Mouse (Mus musculus): Measurements from ENCODE around the gene Nudt13.
"Not testable (repeated sequence)": the region's sequence is repeated elsewhere in the genome, so short reads cannot be mapped to it uniquely, and the experiment has no call there.

The Nudt13 gene

DNA sequence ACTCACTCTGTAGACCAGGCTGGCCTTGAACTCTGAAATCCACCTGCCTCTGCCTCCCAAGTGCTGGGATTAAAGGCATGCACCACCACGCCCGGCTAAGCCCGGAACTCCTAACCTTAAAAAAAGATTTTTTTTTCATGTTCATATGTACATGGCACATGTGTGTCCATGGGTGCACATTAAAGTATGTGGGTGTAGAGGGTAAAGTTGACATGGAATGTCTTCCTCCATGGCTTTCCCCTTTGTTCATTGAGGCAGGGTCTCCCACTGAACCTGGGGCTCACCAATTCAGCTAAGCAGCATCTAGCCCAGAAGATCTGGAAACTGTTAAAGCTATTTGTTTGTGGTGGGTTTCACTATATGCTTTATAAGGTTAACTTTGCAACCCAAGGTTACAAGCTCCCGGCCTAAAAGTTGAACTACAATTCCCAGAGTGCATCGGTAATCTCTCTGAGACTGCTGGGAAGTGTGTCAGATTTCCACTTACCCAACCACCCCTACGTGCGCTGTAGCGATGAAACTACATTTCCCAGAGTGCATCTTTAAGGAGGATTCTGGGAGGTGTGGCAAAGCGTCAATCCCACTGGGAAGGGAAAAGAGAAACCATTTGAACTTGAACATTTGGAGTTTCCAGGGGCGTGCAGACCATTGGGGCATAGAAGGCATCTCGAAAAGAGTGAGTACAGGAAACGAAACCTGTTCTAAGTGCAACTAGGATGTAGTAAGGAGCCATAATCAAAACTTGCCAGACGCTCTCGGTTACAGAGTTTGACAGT is at the start of gene Nudt13:
Gene Nudt13, plus strand, starts transcription at position 581 of the 776 bp plus-strand sequence.
- DNase-seq (ENCODE audit: low read depth, low spot score): peak; percentile 90

DNA sequence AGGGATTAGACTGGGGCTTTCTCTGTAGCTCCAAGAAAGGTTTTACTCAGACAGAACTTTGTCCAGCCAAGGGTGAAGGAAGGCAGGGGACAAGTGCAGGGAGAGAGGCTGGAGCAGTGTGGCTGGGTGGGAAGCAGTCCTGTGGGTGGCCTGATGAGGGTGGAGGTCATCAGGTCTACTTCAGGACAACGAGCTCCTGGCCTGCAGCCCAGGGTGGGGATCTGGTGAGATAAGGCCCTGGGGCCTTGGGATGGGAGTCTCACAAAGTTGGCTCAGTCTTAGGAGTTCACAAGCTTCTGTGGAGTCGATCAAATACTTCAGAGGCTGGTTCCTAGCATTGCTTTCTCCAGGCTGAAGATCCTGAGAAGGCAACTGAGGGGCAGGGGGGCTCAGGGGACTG is 49.2 kb upstream of the Nudt13 start:
- no peak for DNase-seq (ENCODE audit: low read depth, low spot score)

DNA sequence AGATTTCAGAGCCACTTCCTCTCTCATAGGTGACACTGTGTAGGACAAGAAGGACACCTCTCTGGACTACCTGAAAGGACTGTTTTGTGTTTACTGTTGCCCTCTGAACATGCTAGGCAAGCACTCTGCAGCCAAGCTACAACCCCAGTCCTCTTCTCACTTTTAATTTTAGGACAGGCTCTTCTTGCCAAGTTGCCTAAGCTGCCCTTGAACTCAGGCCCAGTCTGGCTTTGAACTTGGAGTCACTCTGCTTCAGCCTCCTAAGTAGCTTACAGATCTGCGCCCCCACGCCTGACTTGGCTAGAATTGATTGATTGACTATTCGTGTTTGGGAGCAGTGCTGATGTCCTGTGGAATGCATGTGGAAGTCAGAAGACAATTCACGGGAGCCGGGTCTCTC is 48.6 kb upstream of the Nudt13 start:
- no peak for DNase-seq (ENCODE audit: low read depth, low spot score)

DNA sequence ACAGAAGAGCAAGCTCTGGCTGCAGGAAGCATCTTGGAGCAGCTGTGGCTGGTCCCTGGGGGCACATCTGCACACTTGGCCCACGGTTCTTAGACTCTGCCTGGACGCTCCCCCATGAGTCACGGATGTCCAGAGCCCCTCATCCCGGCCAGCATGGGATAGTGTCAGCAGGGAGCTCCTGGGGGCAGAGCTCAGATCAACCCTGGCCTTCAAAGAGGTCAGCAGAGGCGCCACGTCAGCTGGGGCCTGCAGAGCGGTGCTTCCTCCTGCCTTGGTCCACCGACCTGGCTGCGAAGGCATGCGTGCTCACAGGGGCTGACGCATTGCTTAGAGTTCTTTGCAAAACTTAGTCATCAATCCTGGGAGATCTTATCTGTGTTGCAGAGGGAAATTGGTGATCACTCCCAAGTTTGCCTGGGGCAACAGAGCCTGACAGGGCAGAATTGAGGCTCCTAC is 47.7 kb upstream of the Nudt13 start:
- no peak for DNase-seq (ENCODE audit: low read depth, low spot score)

DNA sequence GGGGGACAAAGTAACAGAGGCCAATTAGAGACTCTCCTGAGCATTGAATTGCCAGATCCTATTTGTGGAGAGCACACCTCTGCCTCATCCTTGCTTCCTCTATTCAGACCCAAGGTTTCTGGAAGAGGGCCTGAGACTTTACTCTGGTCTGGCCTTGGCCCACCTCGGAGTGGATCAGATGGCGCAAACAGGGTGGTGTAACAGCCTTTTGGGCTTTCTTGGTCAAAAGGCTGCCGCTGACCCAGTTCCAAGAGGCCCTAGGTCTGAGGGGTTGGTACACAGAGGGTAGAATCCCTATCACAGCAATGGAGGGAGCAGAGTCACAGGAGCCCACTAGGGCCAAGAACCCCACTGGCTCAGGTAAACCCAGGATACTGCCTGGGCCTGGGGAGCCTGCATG is 46.5 kb upstream of the Nudt13 start:
- DNase-seq (ENCODE audit: low read depth, low spot score): no peak

DNA sequence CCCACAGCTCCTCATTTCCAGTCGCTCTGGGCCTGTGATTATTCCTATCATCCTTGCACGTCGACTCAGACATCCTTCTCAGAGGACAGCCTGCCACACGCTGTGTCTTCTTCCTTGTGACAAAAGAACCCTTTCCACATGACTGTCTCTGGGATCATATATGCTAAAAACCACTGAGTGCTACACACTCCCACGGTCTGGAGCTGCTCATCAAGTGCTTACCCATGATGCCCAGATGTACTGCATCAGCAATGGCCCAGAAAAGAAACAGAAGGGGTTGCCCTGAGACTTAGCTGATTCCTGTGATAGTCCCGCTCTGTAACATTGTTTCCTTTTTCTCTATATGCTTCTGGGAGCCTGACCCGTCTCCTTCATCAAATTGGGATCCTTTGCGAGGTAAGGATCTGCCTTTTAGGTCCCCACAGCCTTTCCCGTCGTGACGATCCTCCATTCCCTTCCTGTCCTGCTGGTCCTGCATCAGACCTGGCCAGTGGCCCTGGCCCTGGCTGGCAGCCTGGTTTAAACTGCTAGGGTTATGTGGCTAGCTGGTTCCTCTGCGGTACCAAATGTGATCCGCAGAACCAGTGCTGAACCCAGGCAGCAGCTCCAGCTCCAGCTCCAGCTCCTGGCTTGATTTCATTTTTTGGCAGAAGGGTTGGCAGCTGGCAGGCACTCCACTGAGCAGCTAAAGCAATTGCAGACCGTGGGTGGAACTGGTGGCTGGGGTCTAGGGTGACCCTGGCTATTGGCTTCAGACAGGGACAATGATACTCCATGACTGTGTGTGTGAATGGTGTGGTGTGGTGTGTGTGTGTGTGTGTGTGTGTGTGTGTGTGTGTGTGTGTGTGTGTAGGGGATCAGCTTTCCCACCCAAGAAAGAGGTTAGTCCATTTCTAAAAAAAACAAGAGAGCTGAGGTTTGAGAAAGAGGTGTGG is 44.0 kb upstream of the Nudt13 start:
- no peak for DNase-seq (ENCODE audit: low read depth, low spot score)

DNA sequence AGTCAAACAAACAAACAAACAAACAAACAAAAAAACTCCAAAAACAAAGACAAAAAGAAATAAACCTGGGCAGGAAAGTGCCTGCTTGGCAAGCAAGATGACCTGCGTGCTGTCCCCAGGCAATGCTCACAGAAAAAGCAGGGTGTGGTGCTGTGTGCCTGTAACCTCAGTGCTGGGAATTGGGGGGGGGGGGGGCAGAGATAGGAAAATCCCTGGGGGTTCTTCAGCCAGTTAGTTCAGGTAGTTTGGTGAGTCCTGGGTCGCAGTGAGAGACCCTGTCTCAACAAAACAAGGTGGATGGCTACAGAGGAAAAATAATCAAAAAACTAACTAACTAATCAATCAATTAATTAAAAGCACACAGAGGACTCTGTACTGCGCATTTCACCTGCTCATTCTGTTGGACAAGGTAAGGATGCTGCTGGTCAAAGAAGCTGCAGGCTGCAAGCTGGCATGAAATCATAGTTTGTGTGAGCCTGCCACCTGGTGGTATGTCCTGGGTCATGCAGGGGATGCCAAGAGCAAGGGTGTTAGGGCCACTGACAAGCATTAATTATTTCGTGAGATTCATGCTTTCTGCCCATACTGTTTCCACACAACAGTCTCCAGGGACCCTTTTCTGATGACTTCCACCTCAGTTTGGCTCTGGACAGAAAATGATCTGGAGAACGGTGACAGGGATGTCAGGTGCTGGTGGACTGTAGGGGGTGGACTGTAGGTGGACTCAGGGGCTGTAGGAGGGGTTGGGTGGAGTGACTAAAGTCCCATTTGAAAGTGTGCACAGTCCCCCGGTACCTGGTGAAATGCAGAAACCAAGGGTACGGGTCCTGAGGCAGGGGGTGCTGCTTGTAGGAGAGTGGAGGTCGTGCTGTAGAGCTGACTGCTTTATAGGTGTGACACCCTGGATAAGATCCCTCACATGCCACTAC is 36.0 kb upstream of the Nudt13 start:
- peak; percentile 84 for DNase-seq (ENCODE audit: low read depth, low spot score)

DNA sequence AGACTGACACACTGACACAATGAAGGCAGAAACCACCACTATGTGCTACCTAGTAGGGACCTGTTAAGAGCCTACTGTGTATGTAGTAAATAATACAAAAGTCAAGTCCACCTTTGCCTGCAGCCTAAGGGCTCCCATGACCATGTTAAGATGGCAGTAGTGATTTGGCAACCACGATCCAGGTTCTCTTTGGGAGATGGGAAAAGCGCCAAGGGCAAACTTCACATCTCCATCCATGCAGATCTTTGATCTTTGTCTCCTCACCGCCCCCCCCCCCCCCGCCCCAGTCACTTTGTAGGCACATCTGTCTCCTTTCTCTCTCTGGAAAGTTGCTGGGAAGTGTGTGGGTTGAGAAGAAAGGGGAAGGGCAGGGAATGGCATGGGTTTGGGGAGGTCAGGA is 32.2 kb upstream of the Nudt13 start:
- no peak for DNase-seq (ENCODE audit: low read depth, low spot score)

DNA sequence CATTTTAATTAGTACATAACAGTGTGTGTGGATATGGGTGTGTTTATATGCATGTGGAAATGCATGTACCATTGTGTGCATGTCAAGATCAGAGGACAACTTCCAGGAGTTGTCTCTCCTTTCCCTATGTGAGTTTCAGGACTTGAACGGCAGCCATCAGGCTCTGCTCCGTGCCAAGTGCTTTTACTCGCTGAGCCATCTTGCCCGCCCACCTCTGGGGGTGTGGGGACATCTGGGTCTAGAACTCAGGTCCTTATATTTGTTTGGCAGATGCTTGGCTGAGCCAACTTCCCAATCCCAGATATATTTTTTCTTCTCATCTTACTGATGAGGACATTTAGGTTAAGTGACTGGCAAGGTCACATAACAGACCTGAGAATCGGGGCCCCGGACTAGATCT is 26.1 kb upstream of the Nudt13 start:
- DNase-seq (ENCODE audit: low read depth, low spot score): no peak

DNA sequence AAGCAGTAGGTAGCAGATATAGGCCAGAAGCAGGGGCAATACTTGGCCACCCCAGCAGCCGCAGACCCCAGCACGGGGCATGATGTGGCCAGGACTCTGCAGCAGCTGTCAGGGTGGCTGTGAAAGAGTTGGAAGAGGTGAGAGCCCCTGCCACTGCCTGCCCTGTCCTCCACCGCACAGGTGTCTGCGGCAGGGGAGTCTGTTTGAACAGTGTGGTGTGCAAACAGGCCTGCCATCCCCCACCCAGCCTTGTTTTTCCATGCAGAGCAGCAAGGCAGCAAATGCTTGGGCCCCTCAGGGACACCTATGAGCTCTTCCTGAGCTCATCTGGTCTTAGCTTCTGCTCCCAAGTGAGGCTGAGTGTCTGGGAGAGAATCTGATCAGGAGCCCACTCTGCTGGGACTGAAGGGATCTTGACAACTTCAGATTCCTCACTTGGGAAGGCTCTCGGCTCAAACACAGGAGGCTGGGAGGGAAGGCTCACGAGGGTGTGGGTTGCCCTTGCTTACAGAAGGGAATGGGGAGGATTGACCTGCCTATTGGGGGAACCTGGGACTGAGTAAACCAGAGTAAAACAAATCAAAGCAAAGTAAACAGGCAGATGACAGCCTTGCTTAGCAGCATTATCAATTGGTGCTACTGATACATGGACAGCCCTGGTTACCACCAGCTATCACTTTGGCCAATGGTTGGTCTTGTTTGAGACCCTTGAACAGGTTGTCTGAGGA is 25.3 kb upstream of the Nudt13 start, which contains the start of gene Kcnk16:
Gene Kcnk16, minus strand, starts transcription at position 118 of the 728 bp plus-strand sequence.
- no peak for DNase-seq (ENCODE audit: low read depth, low spot score)

DNA sequence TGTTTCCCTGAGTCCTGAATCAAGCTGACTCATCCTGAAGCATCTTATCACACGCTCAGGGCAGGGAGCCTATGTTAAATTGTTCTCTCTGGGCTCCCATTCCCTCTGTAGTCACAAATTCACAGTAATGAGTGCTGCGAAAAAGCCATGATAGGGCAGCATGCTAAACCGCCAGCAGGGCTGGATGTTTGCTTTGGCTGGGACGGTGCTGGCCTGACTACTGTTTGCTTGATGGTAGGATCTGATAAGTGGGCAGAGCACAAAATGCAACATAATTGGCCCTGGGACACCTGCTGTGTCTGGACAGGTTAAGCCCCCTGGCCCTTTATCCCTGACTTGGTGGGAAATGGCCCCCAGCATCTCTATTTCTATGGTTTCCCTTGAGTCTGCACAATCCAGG is 3.1 kb upstream of the Nudt13 start:
- DNase-seq (ENCODE audit: low read depth, low spot score): no peak

DNA sequence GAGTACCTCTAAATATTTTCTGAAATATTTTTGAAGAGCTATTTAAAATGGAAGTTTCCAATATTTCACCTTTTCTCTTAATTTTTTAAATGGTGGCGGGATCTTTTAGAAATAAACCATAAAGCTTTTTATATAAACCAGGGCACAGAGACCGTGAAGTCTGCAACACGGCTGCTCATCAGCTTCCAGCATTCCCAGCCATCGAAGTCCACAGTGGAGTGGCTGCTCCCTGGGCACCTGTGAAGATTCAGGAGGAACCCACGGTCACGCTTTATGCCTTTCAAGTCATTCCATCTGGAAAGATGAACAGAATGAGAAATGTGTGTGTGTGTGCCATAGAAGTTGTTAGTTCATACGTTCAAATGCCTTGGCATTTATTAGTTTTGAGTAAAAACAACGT is 450 bp downstream of the Nudt13 start:
- DNase-seq (ENCODE audit: low read depth, low spot score): no peak

DNA sequence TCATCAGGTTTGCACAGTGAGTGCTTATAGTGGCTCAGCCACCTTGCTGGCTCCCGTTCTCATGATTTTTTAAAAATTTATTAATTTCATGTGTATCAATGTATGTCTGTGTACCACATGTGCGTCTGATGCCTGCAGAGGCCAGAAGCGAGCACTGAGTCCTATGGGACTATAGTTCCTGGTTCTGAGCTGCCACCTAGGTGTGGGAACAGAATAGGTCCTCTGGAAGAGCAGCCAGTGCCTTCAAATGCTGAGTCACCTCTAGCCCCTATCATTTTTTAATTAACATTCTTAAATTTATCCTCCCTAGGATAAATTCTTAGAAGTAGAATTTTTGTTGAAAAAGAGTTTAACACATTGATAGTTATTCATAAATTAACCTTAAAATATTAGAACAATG is 3.1 kb downstream of the Nudt13 start:
- no peak for DNase-seq (ENCODE audit: low read depth, low spot score)

DNA sequence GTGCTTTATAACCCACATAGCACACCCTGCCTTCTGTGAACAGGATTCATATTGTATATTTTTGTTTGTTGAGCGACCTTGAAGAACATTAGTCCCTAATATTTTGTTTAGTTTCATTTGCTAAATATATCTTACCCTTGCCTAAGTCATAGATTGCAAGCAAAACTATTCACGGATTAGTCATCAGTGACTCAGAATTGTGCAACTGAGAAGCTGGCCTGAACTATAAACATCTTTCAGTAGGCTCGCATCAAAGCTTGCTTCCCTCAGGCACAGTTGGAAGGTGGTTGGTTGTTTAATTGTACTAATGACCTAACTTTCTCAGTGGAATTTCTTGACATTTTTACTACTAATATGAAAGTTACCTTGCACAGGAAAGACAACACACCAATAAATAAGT is 3.6 kb downstream of the Nudt13 start:
- DNase-seq (ENCODE audit: low read depth, low spot score): no peak

DNA sequence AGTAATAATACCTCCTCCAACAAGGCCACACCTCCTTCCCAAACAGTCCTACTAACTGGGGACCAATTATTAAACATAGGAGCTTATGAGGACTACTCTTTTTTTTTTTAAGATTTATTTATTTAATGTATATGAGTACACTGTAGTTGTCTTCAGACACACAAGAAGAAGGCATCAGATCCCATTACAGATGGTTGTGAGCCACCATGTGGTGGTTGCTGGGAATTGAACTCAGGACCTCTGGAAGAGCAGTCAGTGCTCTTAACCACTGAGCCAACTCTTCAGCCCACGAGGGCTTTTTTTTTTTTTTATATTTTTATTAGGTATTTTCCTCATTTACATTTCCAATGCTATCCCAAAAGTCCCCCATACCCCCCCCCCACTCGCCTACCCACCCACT is 10.6 kb downstream of the Nudt13 start:
- DNase-seq (ENCODE audit: low read depth, low spot score): not testable (repeated sequence)

DNA sequence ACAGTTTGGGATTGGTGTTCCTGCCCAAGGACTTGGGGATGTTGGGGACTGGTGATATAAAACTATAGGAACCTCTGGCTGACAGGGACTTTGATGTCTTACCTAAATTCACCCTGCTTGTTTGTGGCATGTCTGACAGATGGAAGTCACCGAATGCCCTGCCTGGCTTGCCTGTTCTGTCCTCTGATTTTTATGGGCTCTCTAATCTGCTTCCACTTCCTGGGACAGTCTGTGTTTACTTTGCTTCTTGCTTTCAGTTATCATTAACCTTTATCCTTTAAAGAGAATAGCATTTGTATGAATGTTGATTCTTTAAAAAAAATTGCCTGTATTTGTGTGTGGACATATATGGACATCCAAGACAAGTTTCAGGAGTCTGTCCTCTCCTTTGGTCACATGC is 20.6 kb downstream of the Nudt13 start:
- no peak for DNase-seq (ENCODE audit: low read depth, low spot score)

DNA sequence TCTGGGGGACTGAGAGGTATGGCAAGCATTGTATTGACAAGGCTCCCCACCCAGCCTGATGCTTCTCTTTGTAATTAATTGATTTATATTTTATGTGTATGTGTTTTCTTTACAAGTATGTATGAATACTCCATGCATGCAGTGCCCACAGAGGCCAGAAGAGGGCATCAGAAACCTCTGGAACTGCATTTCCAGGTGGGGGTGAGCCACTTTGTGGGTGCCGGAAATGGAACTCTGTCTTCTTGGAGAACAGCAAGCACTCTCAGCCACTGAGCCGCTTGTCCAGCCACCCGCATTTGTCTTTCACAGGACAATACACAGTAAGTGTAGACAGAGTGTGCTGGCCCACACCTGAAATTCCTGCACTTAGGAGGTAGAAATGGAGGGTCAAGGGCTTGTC is 24.9 kb downstream of the Nudt13 start:
- DNase-seq (ENCODE audit: low read depth, low spot score): peak; percentile 60

DNA sequence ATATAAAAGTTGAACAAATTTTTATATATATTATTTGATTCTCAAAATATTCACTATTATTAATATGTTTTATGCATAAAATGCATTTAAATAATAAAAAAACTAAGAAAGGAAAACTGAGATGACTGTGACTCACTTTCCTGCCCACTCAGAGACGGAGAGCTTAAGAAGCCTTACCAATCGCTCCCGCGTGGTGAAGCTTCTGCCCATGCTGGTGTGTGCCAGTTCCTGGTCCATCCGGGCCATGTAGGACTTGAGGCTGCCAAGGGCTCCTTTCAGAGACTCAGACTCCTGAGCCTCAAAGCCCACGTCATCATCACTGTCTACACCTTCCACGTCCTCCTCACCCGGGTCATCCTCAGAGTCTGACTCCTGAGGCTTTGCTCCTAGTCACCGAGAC is 29.7 kb downstream of the Nudt13 start:
- DNase-seq (ENCODE audit: low read depth, low spot score): no peak

DNA sequence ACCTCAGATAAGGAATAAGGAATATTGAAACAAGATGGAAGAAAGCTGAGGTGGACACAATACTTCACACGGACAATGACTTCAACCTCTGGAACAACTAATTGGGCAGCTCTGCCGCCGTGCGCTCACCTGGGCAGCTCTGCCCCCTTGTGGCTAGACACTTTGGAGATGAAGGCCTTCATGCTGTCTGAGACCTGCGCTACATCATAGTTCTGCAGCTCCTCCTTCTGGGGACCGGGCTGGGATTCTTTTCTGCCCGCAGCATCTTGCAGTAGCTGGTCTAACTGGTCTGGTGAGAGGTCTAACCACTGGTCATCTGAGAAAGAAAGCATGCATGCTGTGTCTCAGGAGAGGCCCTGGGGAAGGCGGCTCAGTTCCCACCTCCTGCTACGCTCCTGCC is 34.0 kb downstream of the Nudt13 start:
- peak; percentile 19 for DNase-seq (ENCODE audit: low read depth, low spot score)

DNA sequence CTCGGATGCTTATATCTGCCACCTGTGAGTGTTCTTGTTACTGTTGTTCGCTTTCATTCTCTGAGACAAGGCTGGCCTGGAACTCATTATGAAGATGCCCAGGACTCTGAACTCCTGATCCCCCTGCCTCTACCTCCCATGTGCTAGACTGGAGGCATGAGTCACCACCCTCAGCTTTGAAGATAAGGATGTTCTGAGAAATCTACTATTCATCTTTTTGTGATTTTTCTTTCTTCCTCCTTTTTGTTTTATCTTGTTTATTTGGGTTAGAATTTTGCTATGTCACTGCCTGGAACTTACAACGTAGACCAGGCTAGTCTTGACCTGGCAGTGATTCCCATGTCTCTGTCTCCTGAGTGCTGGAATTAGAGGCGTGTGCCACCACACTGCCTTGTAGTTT is 36.8 kb downstream of the Nudt13 start:
- DNase-seq (ENCODE audit: low read depth, low spot score): no peak

DNA sequence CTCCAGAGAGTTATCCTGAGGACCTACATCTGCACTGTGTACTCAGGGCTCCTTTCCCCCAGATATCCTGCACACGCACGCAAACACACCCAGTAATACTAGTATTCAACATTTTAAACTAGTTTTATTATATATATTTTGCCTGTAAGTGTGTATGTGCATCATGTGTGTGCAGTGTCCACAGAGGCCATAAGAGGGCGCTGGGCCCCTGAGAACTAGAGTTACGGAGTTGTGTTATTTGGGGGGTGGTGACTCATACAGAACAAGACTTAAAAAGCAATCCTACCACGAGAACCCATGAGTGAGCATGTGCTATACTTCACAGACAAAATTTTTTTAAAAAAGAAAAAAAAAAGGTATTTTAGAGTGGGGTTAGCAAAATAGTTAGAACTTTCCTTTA is 44.9 kb downstream of the Nudt13 start:
- DNase-seq (ENCODE audit: low read depth, low spot score): peak; percentile 13
